Comparison of ENCODE assay signal across 8 mouse cellular contexts in the genomic region with DNA sequence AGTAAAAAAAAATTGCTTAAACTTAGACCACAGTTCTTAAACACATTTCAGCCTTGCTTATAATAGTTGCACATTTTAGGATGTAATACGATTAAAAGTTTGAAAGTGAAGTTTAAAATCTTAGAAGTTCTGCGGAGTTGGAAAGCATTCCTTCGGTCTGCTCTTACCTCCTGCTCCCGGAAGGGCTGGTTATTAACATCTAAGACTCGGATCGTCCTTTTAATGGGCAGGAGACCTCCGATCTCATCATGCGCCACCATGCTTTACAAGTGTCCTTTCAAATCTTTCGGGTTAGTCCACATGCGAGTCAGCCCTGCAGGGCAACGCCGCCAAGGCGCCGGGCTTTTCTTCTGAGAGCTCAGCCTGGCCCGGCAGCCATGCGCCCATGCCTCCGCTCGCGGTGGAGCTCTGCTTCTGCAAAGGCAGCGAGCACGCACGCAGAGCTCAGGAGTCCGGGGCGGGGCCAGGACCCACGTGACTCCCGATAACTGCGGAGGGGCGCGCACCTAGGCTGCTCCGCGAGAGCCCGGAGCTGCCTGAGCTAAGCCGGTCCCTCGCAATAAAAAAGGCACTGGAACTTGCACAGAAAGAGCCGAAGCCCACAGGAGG. TPM values are rescaled to one million over a fixed set of nuclear protein-coding genes. Genes with fewer than 3 reads are reported as not detected.
DNase-seq lines count a peak whose midpoint lies in the region; ATAC-seq and TF ChIP-seq lines count a peak whose summit lies in the region.

No protein-coding gene starts in this region.

- no peaks in the 10 kb centered on the region for H3K36me3 ChIP-seq in forebrain, embryonic 14.5 days (ENCODE audit: control insufficient read depth, insufficient read depth, low read length)
- H3K36me3 ChIP-seq in liver, postnatal 0 days (replicated peaks; ENCODE audit: insufficient read depth, low read length) = peaks cover 9% of the 10 kb centered on the region
- peaks cover 4% of the 10 kb centered on the region; the same call in 1 of the 2 replicates for H3K36me3 ChIP-seq in neural tube, embryonic 13.5 days

- H3K27ac ChIP-seq in forebrain, embryonic 14.5 days (ENCODE audit: low read depth, low read length) = no peak overlapping the region
- peak overlapping the region; percentile 75 for H3K27ac ChIP-seq in liver, postnatal 0 days (ENCODE audit: low read depth)
- no peak overlapping the region for H3K27ac ChIP-seq in neural tube, embryonic 13.5 days (replicated peaks)

- H3K4me2 ChIP-seq in forebrain, embryonic 14.5 days (ENCODE audit: low read length) = peak overlapping the region; percentile 57
- peak overlapping the region; percentile 69 for H3K4me2 ChIP-seq in liver, postnatal 0 days (ENCODE audit: low read depth, low read length)
- peak overlapping the region; percentile 69 for H3K4me2 ChIP-seq in neural tube, embryonic 13.5 days

- no peaks in the 10 kb centered on the region for H3K4me1 ChIP-seq in forebrain, embryonic 14.5 days (ENCODE audit: control insufficient read depth, insufficient read depth, low read length)
- H3K4me1 ChIP-seq in liver, postnatal 0 days (ENCODE audit: insufficient read depth) = peaks cover 25% of the 10 kb centered on the region
- 0 out of 2 replicates have a peak, but pooled peaks cover 5% of the 10 kb centered on the region for H3K4me1 ChIP-seq in neural tube, embryonic 13.5 days (replicated peaks)

- no peaks in the 10 kb centered on the region for H3K9me3 ChIP-seq in forebrain, embryonic 14.5 days (replicated peaks; ENCODE audit: control insufficient read depth, low read length)
- no peaks in the 10 kb centered on the region for H3K9me3 ChIP-seq in liver, postnatal 0 days (ENCODE audit: low read length)
- no peaks in the 10 kb centered on the region for H3K9me3 ChIP-seq in neural tube, embryonic 13.5 days

- TF ChIP-seq EP300 in liver, postnatal 0 days (IDR thresholded peaks at IDR 0.05; ENCODE audit: low read depth) = peak; percentile 61

- TF ChIP-seq CTCF in liver, postnatal 0 days (IDR thresholded peaks at IDR 0.05; ENCODE audit: low read depth) = 0 out of 2 replicates have a peak, but pooled peaks have one; percentile 12

- H3K4me3 ChIP-seq in forebrain, embryonic 14.5 days (ENCODE audit: low read depth, low read length) = peak overlapping the region; percentile 44
- peak overlapping the region; percentile 65 for H3K4me3 ChIP-seq in liver, postnatal 0 days (ENCODE audit: low read depth, low read length)
- H3K4me3 ChIP-seq in neural tube, embryonic 13.5 days = peak overlapping the region; percentile 49

- ATAC-seq in forebrain, embryonic 14.5 days = peak; percentile 99
- peak; percentile 92 for ATAC-seq in liver, postnatal 0 days
- peak; percentile 99 for ATAC-seq in neural tube, embryonic 13.5 days (ENCODE audit: low read depth)

- intact Hi-C loops in heart, postnatal 14 days (cut with DNase I) = loop anchor here (10.0 kb wide), 1 partner anchor 488 kb away; no protein-coding TSS in a partner anchor

- under 1% methylated on average over 35 of the region's 35 CpGs for WGBS in forebrain, embryonic 14.5 days
- WGBS in liver, postnatal 0 days (ENCODE audit: insufficient replicate concordance) = under 1% methylated on average over 35 of the region's 35 CpGs
- WGBS in neural tube, embryonic 13.5 days = under 1% methylated on average over 35 of the region's 35 CpGs

- H3K27me3 ChIP-seq in forebrain, embryonic 14.5 days (replicated peaks; ENCODE audit: control insufficient read depth, insufficient read depth, low read length) = no peaks in the 10 kb centered on the region
- H3K27me3 ChIP-seq in liver, postnatal 0 days (ENCODE audit: insufficient read depth, low read length) = no peaks in the 10 kb centered on the region
- no peaks in the 10 kb centered on the region for H3K27me3 ChIP-seq in neural tube, embryonic 13.5 days

- DNase-seq in ES-CJ7 (ENCODE audit: low read depth, low spot score) = peak; percentile 90
- DNase-seq in cerebellum, adult 11 months = peak; percentile 79
- peak; percentile 93 for DNase-seq in forebrain, embryonic 14.5 days (ENCODE audit: low spot score)
- peak; percentile 89 to 90 for DNase-seq in heart, postnatal 14 days
- peak; percentile 85 for DNase-seq in layer of hippocampus, adult 11-12 months (ENCODE audit: low spot score)
- peak; percentile 95 for DNase-seq in liver, postnatal 0 days
- DNase-seq in telencephalon, adult 2 months (ENCODE audit: low read depth, low spot score) = peak; percentile 66

- H3K9ac ChIP-seq in forebrain, embryonic 14.5 days (ENCODE audit: low read length) = peak overlapping the region; percentile 58
- H3K9ac ChIP-seq in liver, postnatal 0 days (replicated peaks) = peak overlapping the region; percentile 74
- H3K9ac ChIP-seq in neural tube, embryonic 13.5 days = peak overlapping the region; percentile 70

RNA-seq across cellular contexts. Expression of a gene that starts 24.8 kb away (rescaled TPM):
- 10.6 and 11.1 TPM in 2 replicates for polyA plus RNA-seq in forebrain, embryonic 14.5 days (2014; fragmentation: Nextera tagmentation; extraction: Ambion mirVana)
- 10 to 100 TPM; 28.2 to 29.4 TPM for total RNA-seq in heart, postnatal 14 days (2021)
- polyA plus RNA-seq in liver, postnatal 0 days (2015; fragmentation: Nextera tagmentation; extraction: Ambion mirVana) = 44.9 and 46.5 TPM in 2 replicates
- polyA plus RNA-seq in neural tube, embryonic 13.5 days (2015; fragmentation: Nextera tagmentation; extraction: Ambion mirVana) = 18.0 and 21.4 TPM in 2 replicates

RNA-seq across cellular contexts. Expression of a gene that starts 24.8 kb away (rescaled TPM):
- polyA plus RNA-seq in forebrain, embryonic 14.5 days (2014; fragmentation: Nextera tagmentation; extraction: Ambion mirVana) = not detected in 2 replicates
- total RNA-seq in heart, postnatal 14 days (2021) = not detected
- 0.08 TPM in 1 of 2 replicates, not detected in the other for polyA plus RNA-seq in liver, postnatal 0 days (2015; fragmentation: Nextera tagmentation; extraction: Ambion mirVana)
- not detected in 2 replicates for polyA plus RNA-seq in neural tube, embryonic 13.5 days (2015; fragmentation: Nextera tagmentation; extraction: Ambion mirVana)

RNA-seq across cellular contexts. Expression of a gene that starts 39.3 kb away (rescaled TPM):
- not detected in 2 replicates for polyA plus RNA-seq in forebrain, embryonic 14.5 days (2014; fragmentation: Nextera tagmentation; extraction: Ambion mirVana)
- not detected for total RNA-seq in heart, postnatal 14 days (2021)
- not detected in 2 replicates for polyA plus RNA-seq in liver, postnatal 0 days (2015; fragmentation: Nextera tagmentation; extraction: Ambion mirVana)
- polyA plus RNA-seq in neural tube, embryonic 13.5 days (2015; fragmentation: Nextera tagmentation; extraction: Ambion mirVana) = not detected in 2 replicates

RNA-seq across cellular contexts. Expression of a gene that starts 51.9 kb away (rescaled TPM):
- 0.15 TPM in 1 of 2 replicates, not detected in the other for polyA plus RNA-seq in forebrain, embryonic 14.5 days (2014; fragmentation: Nextera tagmentation; extraction: Ambion mirVana)
- total RNA-seq in heart, postnatal 14 days (2021) = not detected
- not detected in 2 replicates for polyA plus RNA-seq in liver, postnatal 0 days (2015; fragmentation: Nextera tagmentation; extraction: Ambion mirVana)
- polyA plus RNA-seq in neural tube, embryonic 13.5 days (2015; fragmentation: Nextera tagmentation; extraction: Ambion mirVana) = not detected in 2 replicates

RNA-seq across cellular contexts. Expression of a gene that starts 55.7 kb away (rescaled TPM):
- not detected in 2 replicates for polyA plus RNA-seq in forebrain, embryonic 14.5 days (2014; fragmentation: Nextera tagmentation; extraction: Ambion mirVana)
- total RNA-seq in heart, postnatal 14 days (2021) = not detected
- not detected in 2 replicates for polyA plus RNA-seq in liver, postnatal 0 days (2015; fragmentation: Nextera tagmentation; extraction: Ambion mirVana)
- polyA plus RNA-seq in neural tube, embryonic 13.5 days (2015; fragmentation: Nextera tagmentation; extraction: Ambion mirVana) = not detected in 2 replicates
